Mouse (Mus musculus) lung, postnatal 14 days (tissue): ENCODE results near the gene Cds2.
"Not testable (repeated sequence)": the region's sequence is repeated elsewhere in the genome, so short reads cannot be mapped to it uniquely, and the experiment has no call there.

Source experiments
- DNase-seq: peaks from one replicate; pipeline ENCODE4 v3.0.0; 2021

Cds2 gene

DNA sequence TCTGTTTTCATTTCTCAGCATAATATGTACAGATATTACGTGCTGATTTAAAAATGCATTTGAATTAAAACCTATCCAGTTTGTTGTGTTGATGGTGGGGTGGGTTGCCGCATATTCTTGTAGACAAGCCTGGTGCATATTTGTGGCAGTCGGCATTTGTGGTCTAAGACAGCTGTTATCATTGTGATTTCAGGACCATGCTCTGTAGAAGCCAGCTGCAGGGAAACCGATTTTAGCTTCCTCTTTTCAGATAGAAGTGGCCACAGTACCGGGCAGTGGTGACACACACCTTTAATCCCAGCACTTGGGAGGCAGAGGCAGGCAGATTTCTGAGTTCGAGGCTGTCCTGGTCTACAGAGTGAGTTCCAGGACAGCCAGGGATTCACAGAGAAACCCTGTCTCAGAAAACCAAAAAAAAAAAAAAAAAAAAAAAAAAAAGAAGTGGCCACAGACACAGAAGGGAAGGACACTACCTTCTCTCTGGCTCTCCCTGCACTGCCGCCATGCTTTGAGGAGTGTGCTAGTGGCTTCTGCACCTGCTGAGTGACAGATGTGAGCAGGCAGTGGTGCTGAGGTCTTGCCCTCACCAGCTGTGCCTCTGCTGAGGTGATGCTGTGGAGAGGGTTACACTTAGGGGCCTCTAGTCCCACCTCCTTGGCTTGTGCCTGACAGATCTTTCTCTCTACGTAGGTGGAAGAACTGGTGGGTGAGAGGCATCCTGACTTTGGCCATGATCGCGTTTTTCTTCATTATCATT lies 30.9 kb downstream of the Cds2 start:
- DNase-seq: no peak

DNA sequence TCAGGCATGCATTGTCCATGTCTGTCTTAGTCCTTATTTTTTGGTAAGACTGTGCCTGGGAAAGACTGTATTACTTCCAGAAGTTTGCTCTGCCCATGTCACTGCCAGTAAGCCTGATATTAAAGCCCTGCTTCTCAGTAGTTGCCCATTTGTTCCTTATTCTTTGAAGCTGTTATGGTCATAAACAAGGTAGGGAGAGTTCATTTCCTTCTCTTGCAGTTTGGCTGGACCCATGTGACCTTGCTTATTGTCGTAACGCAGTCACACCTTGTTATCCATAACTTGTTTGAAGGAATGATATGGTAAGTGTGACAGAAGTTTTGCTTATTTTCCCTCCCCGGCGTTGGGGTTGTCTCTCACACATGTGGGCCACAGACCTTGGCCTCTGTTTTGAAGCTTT lies 35.3 kb downstream of the Cds2 start:
- no peak for DNase-seq

DNA sequence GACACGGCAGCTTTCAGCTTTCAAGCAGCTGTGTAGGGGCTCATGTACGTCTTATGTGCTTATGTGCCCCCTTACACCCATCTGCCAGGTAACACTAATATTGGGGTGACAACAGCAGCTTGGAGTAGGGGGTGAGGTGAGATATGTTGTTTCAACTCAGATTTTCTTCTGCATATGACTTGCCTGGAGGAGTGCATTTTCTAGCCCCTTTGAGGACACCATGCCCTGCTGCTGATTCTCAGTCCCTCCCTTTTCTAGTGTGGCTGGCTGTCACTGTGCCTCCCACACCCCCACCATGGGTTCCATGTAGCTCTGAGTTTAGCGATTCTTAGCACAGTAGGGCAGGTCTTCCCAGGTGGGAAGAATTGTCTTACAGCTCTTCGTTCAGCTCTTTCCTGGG lies 38.5 kb downstream of the Cds2 start:
- DNase-seq: no peak

DNA sequence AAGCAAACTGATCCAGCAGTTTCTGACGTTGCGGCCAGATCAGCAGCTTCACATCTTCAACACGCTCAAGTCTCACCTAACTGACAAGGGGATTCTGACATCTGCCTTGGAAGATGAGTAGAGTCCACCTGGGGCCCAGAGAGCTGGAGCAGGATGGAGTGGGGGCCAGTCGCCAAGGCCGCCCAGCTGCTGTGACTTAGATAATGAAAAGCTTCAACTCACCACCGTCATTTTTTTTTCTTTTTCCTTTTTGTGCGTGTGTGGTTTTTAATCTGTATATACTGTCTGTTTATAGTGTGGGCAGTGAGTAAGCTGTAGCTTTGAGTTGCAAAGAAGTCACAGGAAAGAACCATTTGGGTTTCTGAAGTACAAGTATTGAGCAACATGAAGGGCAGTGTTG lies 42.2 kb downstream of the Cds2 start:
- no peak for DNase-seq

DNA sequence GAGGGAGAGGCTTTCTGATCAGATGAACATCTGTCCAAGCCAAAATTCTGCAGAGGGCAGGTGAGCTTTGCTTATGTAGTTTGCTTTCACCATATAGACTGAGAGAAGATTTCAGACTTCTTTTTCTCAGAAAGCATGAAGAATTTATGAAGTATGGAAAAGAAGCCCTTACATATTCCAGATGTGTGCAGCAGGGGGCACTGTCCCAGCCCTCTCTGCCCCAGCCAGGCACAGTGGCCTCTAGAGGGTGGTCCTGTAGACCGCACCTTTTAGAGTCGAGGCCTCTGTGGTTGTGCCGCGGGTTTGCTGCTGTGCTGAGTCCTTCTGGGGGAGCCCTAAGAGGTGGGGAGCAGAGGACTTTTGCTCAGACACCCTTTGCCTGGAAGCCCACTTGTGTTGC lies 43.0 kb downstream of the Cds2 start:
- no peak for DNase-seq

DNA sequence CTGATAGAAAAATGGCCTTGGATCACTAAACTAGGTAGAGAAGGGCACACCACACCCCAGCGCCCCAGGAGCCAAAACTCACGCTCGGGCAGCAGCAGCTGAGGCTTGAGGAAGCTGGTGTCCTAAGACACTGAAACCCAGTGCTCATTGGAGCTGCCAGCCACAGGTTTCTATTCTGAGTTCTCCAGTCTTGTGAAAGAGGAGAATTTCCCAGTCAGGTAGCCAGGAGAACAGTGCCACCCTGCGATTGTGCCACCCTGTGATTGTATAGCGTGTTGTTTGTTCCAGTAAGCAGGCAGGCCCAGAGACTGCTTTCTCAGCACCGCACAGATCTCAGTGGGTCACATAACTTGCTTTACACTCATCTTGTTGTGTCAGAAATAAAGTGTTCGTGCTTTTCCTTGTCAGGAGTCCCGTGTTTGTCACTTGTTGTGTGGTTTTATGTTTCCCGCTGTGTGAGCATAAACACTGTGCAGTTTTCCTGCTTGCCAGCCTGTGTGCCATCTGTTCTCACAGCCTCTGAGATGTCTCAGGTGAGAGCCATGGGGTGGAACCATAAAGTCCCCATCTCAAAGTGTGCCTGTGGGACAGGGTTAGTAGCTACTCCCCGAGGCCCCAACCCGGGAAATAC lies 44.4 kb downstream of the Cds2 start:
- no peak for DNase-seq

DNA sequence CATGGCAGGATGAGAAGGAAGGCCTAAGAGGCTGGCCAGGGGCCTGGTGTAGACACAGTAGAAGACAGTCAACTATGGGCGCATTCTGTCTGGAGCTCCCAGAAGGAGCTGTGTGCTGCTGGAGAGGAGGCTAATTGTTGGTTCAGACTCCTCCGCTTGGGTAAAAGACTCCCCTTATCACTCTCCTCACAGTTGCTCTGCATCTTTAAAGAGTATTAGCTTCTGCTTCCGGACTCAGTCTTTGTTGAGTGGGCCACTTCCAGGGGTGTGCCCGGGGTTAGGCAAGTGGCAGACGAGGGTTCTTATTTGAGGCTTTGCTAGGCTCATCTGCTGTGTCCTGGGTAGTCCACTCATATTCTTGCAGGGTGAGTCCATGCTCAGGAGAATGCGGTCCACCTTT lies 45.9 kb downstream of the Cds2 start:
- DNase-seq: no peak

DNA sequence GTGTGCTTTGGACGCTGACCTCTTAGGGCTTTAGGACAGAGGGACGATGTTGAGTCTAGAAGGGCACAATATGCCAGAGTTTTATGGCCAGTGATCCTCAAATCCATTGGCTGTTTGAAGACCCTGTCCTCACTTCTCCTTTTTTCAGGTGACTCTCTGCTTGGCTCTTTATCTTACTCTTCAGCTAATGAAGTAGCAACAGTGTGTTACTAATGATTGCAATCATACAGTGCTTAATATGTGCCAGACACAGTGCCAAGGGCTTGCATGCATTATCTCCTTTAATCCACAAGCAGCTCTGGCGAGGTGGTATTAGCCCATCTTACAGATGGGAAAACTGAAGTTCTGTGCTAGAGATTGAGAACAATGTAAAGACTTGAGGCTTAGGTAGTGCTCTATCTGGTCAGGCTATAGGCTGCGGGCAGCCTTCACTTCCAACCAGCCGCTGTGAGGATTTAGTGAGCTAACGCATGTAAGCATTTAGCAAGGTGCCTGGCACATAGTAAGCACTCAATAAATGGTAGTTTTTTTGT lies 46.5 kb downstream of the Cds2 start:
- no peak for DNase-seq

DNA sequence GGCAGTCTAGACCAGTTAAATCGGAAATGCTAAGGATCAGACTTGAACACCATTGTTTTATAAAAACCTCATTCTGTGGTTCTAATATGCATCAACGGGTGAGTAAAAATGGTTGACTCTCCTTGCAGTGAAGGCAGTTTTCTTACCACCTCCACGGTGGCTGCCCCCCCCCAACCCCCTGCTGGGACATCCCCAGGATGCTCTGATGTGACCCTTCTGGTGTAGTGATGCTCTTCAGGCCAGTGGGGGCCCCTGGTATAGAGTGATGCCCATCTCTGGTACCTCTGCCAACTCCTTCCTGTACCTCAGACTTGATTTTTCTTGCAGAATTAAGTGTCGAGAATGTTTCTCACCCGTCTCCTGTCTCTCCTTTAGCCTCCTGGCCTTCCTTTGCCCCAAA lies 49.7 kb downstream of the Cds2 start:
- no peak for DNase-seq

DNA sequence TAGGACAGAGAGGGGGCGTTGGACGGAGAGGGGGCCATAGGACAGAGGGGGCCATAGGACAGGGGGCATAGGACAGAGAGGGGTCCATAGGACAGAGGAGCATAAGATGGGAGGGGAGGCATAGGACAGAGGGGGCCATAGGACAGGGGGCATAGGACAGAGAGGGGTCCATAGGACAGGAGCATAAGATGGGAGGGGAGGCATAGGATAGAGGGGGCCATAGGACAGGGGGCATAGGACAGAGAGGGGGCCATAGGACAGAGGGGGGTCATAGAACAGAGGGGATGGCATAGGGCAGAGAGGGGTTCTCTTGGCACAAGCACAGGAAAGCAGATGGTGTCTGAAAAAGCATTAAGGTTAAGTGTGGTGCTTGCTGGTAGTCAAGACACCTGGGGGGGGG lies 50.6 kb downstream of the Cds2 start:
- no peak for DNase-seq

DNA sequence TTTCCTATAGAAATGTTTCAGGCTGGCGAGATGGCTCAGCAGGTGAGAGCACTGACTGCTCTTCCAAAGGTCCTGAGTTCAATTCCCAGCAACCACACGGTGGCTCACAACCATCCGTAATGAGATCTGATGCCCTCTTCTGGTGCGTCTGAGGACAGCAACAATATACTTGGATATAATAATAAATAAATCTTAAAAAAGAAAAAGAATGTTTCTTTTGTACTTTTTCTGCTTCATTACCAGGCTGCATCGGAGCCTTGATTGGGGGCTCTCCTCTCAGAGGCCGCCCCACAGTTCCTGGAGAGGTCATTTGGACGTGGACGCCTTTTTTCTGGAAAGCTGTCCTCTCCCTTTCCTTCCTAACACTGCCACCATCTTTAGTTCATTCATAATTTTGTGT lies 51.1 kb downstream of the Cds2 start:
- DNase-seq: not testable (repeated sequence)

DNA sequence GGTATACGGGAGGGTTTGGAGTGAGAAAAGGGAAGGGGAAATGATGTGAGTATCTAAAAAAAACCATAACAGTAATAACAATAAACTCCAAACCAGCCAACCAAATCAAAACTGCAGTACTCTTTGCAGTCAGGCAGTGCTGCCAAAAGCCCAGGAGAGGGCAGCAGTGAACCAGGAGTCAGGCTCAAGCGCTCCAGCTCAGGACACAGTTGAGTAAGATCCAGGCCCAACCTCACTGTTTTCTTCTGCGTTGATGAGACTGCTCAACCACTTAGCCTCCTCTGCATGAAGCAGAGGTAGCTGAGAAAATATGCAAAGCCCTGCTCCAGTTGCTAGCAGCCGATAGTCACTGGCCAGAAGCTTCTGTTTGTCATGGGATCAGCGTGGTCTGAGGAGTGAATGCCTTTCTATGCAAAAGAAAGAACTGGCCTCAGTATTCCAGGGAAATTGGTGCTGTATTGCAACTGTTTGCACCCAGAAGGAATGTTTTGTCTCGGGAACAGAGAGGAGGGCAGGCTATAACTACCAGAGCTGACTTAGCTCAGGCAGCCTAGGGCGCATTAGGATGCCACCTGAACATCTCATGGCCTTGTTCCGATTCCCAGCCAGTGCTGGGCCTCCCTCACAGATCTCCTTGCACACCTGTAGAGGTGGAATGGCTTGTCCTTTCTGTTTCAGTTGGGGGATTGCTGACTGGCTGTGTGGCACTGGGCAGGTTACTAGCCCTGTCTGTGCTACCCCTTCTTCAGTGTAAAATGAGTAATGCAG lies 53.3 kb downstream of the Cds2 start:
- DNase-seq: peak; percentile 70

DNA sequence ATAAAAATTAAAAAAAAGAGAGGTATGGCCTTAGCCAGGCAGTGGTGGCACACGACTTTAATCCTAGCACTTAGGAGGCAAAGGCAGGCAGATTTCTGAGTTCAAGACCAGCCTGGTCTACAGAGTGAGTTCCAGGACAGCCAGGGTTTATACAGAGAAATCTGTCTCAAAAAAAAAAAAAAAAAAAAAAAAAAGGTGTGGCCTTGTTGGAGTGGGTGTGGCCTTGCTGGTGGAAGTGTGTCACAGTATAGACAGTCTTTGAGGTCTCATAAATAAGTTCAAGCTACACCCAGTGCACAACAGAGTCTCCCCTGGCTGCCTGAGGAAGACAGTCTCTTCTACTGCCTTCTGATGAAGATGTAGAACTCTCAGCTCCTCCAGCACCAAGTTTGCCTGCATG lies 54.2 kb downstream of the Cds2 start:
- no peak for DNase-seq

DNA sequence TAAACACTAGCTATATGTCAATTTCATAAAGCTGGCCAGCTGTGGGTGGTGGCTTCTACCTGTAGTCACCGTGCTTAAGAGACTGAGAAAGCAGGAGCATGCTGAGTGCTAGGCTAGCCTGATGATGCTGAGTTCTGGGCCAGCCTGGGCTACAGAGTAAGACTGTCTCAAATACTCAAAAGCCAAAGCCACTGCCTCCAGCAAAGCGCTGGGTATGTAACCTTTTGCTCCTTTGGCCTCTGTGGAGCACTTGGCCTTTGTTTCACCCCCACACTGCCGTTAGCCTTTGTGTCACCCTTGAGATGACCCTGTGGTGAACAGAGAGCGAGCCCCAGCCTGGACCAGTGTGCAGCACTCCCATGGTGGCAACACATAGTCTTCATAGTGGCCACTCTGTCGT lies 57.6 kb downstream of the Cds2 start:
- DNase-seq: no peak

DNA sequence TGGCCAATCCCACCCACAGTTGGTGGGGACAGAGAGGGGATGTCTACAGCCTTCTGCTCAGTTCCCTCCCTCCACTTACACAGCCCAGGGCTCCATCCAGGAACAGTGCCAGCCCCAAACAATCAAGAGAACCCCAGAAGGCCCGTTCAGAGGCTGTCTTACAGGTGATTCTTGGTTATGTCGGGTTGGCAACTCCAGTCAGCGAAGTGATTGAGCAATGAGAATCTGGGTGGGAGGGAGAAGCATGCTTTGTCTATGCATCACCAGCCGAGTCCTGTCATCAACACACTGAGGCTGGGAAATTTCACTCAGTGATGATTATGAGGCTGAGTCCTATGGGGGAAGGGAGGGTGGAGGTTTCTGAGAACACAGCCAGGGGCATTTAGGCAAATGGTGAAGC lies 60.6 kb downstream of the Cds2 start:
- peak; percentile 27 for DNase-seq

DNA sequence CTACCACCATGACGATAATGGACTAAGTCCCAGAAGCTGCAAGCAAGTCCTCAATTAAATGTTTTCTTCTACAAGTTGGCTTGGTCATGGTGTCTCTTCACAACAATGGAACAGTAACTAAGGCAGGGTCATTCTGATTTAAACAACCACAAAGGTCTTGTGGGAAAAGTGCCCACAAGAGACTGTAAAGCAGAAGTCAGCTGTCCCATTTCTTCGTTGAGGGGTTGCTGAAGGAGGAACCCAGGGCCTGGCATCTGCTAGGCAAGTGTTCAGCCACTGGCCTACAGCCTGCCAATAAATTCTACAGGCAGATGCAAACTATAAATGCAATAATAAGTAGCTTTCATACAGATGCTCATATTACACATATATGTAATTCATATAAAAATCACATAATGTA lies 74.3 kb downstream of the Cds2 start:
- DNase-seq: no peak

DNA sequence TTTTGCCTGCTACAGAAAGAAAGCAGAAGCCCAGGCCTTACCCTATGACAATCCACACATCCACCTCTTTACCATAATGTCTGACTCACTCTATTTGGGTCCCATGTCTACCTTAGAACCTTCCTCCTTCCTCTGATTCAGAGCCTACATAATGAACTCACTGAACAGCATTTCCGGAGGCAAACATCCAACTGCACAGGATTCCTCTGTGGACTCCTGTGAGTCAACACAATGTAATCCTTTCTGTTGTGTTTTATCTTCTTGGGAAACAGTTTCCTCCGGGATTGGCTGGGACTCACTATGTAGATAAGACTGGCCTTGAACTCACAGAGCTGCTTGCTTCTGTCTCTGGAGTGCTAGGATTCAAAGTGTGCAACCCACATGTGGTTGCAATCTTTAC lies 77.4 kb downstream of the Cds2 start:
- no peak for DNase-seq

DNA sequence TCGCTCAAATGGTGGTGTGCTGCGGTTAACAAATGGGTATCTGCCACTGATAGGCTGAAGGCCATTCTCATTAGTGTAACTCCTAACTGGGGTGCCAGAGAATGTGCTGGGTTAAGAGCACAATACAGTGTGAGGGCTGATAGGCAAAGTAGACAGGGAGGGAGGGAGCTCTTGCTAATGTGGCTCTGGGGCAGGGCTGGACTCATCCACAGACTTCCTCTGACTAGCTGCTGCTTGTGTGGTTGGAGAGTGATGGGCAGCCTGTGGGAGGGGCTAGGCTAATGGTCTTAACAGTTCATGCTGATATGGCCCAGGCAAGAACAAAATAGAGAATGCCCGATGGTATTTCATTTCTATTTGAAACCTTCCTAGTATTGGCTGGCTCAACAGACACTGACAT lies 78.3 kb downstream of the Cds2 start:
- DNase-seq: no peak

DNA sequence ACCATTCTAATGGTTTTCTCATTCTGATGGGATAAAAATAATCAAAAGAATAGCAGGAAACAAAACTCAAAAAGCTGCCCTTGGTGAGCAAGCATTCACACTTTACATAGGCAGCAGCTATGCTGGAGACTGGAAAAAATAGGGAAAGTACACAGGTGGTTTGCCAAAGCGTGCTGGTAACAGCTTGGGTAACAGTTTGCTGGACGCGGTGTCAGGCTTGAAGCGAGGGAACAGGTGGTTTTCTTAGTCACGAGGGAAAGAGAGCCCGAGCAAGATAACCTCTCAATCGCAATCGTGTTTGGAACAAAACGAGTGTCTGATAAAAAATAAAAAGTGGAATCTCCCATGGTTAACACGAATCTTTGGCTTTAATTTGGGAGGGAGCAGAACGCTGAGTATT lies 80.9 kb downstream of the Cds2 start:
- DNase-seq: no peak
